Mouse (Mus musculus) kidney, embryonic 14.5 days (tissue): Measurements from ENCODE around the gene Pias1. TPM values are rescaled to one million over a fixed set of nuclear protein-coding genes. Genes with fewer than 3 reads are reported as not detected.

ENCODE experiments used
- ATAC-seq: fragments of 200-750 bp; cut with Nextera tagmentation; 2 replicates; pipeline ENCODE4 v1.8.0; 2017; ENCODE audit warnings: moderate number of reproducible peaks, mild to moderate bottlenecking, moderate TSS enrichment, moderate library complexity; ENCODE audit not compliant: low FRiP score, low TSS enrichment
- H3K27ac ChIP-seq: fragments of 300-500 bp; sonication (generic); 2 replicates; pipeline ENCODE4 v1.5.1; 2014; ENCODE audit warnings: low read depth, mild to moderate bottlenecking, low read length, moderate library complexity, mixed read lengths
- H3K27me3 ChIP-seq: fragments of 300-500 bp; sonication (generic); 2 replicates; pipeline ENCODE4 v1.6.1; 2014; ENCODE audit warnings: mild to moderate bottlenecking, low read length; ENCODE audit not compliant: control insufficient read depth, insufficient read depth
- H3K36me3 ChIP-seq: fragments of 300-500 bp; sonication (generic); 2 replicates; pipeline ENCODE4 v1.6.1; 2014; ENCODE audit warnings: low read length, mixed read lengths; ENCODE audit not compliant: control insufficient read depth, insufficient read depth
- H3K4me1 ChIP-seq: fragments of 300-500 bp; sonication (generic); 2 replicates; pipeline ENCODE4 v1.6.1; 2014; ENCODE audit warnings: low read length, mixed read lengths; ENCODE audit not compliant: control insufficient read depth, insufficient read depth
- H3K4me2 ChIP-seq: fragments of 300-500 bp; sonication (generic); replicated peaks from 2 replicates; pipeline ENCODE4 v1.6.1; 2014; ENCODE audit warnings: low read depth, mild to moderate bottlenecking, low read length
- H3K4me3 ChIP-seq: fragments of 300-500 bp; sonication (generic); 2 replicates; pipeline ENCODE4 v1.5.1; 2014; ENCODE audit warnings: mild to moderate bottlenecking, low read length
- H3K9ac ChIP-seq: fragments of 300-500 bp; sonication (generic); 2 replicates; pipeline ENCODE4 v1.6.1; 2014; ENCODE audit warnings: low read depth, mild to moderate bottlenecking, low read length, moderate library complexity
- H3K9me3 ChIP-seq: fragments of 300-500 bp; sonication (generic); 2 replicates; pipeline ENCODE4 v1.6.1; 2016; ENCODE audit warnings: low read length; ENCODE audit not compliant: control insufficient read depth
- WGBS: fragments of 180-500 bp; shearing (Covaris S2); extraction: QIAGEN DNeasy Blood & Tissue Kit; methylation state at CpG from one replicate; pipeline ENCODE4 v1.1.7; 2014; 5-methylcytosine and 5-hydroxymethylcytosine counted together
- polyA plus RNA-seq: library from polyadenylated mRNA; unstranded; fragments of >200 nt; fragmentation: Nextera tagmentation; extraction: Ambion mirVana; gene quantifications from 2 replicates; pipeline ENCODE4 v1.2.1, GENCODE M21; 2014

Pias1 gene
- 61.8 and 64.8 TPM in 2 replicates for polyA plus RNA-seq

DNA sequence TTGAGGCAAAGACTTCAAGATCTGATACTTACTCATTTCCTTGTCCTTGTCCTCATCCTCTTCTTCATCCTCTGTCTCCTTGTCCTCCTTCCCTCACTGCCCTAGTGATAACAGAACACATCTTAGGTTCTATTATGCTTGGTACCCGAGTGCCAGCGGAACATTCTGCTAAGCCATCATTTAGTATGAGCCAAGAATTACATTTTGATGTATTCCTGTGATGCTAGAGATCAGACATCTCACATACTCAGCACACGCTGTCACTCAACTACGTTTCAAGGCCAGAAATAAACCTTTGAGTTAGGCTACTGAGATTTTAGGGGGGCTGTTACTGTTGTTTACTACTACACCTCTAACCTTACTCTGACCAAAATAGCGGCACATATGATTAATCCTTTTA, at the start of gene Pias1:
Pias1 (minus strand) TSS at position 101 of the 400 bp plus-strand sequence.
- ATAC-seq: no peak
- H3K4me1 ChIP-seq: no peaks in the 10 kb centered on the region
- H3K4me2 ChIP-seq: no peak within 1 kb of the TSS

DNA sequence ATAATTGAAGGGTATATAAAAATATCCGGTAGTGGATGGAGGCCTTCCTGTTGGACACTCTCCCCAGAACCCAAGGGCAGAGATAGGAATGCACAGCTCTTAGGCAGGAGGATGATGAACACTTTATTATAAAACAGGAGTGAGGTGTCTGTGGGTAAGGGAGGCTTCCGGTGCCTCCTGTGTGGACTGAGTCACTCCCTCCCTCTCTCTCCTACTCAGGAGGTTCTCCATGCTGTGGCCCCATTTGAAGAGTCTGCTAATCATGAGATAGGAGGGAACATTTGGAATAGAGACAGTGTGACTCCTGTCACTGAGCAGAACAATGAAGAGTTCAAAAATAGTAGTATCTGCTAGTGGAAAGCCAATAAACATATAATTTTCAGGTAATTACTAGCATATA, 47.7 kb upstream of the Pias1 start:
- no peaks in the 10 kb centered on the region for H3K4me1 ChIP-seq
- WGBS: 77% methylated on average over 2 of the region's 2 CpGs
- no peak overlapping the region for H3K9ac ChIP-seq
- H3K4me2 ChIP-seq: no peak overlapping the region
- H3K36me3 ChIP-seq: no peaks in the 10 kb centered on the region
- H3K9me3 ChIP-seq: no peaks in the 10 kb centered on the region
- no peak for ATAC-seq
- H3K27ac ChIP-seq: no peak overlapping the region
- no peaks in the 10 kb centered on the region for H3K27me3 ChIP-seq
- H3K4me3 ChIP-seq: no peak overlapping the region

More for the DNA sequence above, at the start of gene Pias1:
- H3K27me3 ChIP-seq: no peaks in the 10 kb centered on the region
- H3K4me3 ChIP-seq: no peak within 1 kb of the TSS
- no peak within 1 kb of the TSS for H3K27ac ChIP-seq
- no peak within 1 kb of the TSS for H3K9ac ChIP-seq
- no peaks in the 10 kb centered on the region for H3K9me3 ChIP-seq
- H3K36me3 ChIP-seq: no peaks in the 10 kb centered on the region
- 83% methylated on average over 5 of the region's 5 CpGs for WGBS

DNA sequence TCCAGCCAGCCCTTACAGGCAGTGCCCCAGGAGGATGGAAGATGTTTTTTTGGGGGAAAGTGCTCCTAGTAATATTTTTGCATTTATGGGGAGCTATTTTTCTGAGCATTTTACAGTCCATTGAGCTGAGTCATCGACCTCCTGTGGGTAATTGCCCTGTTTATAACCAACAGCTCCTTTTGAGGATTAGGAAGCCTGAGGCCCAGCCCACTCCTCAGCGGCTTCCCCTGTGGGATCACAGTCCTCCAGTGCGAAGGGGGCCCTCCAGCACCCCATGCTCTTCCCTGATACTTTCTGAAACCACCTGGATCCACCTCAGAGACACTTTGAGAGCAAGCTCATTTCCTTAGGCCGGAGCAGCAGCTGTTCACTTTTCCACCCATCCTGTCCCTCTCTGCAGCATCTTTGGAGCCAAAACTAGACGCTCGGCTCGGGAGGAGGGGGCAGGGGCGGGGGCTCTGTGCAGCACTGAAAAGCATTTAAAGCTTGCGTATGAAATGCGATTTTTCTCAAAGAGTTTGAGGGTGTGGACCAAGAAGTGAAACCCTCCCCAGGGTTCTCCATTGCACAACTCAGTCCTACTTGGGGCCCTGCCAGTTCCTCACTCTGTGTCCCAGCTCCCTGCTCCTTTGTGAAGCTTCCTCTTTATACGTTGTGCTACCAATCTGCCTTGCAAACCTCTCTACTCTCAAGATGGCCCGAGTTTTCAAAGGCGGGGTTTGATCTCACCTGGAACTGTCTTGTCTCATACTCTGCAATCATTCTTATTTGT, 43.5 kb upstream of the Pias1 start:
- H3K36me3 ChIP-seq: no peaks in the 10 kb centered on the region
- no peak overlapping the region for H3K4me3 ChIP-seq
- no peaks in the 10 kb centered on the region for H3K4me1 ChIP-seq
- H3K27ac ChIP-seq: no peak overlapping the region
- H3K27me3 ChIP-seq: no peaks in the 10 kb centered on the region
- no peak overlapping the region for H3K4me2 ChIP-seq
- WGBS: 50% methylated on average over 13 of the region's 13 CpGs
- no peak for ATAC-seq
- H3K9me3 ChIP-seq: no peaks in the 10 kb centered on the region
- no peak overlapping the region for H3K9ac ChIP-seq

DNA sequence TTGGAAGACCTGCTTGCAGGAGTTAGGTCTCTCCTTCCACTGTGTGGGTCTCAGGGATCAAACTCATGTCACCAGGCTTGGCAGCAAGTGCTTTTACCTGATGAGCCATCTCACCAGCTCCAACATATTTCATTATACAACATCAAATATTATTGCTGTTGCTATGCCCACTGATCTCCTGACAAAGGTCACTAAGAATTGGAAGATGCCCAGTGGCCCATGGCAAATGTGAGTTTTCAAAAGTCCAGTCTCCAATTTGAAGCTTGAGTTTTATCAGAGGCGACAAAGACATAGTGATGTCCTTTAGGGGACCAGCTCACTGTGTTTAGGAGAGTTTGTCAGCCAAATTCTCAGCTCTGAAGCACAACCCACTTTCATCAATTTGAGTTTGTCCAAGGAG, 34.8 kb upstream of the Pias1 start:
- no peaks in the 10 kb centered on the region for H3K4me1 ChIP-seq
- no peak overlapping the region for H3K4me2 ChIP-seq
- H3K4me3 ChIP-seq: no peak overlapping the region
- no peak for ATAC-seq
- no peak overlapping the region for H3K27ac ChIP-seq
- no peaks in the 10 kb centered on the region for H3K36me3 ChIP-seq
- no peak overlapping the region for H3K9ac ChIP-seq
- WGBS: 94% methylated on average over 1 of the region's 1 CpGs
- no peaks in the 10 kb centered on the region for H3K27me3 ChIP-seq
- no peaks in the 10 kb centered on the region for H3K9me3 ChIP-seq

DNA sequence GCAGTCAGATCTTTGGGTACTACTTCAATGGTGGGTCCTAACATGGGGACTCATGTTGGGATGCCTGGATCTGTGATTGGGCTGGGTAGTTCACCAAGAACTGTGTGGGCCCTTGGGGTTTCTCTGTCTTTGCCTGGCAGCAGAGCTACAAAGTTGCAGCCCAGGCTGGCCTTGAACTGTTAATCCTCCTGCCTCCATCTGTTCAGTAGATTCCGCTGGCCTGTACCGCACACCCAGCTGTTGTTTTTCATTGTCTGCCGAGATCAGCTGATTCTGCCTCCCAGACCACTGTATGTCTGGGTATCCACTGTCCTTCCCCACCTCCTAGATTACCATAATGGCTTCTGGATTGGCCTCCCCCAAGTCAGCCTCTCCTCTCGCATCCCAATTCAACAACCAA, 19.6 kb upstream of the Pias1 start:
- WGBS: 83% methylated on average over 4 of the region's 4 CpGs
- H3K36me3 ChIP-seq: no peaks in the 10 kb centered on the region
- ATAC-seq: no peak

DNA sequence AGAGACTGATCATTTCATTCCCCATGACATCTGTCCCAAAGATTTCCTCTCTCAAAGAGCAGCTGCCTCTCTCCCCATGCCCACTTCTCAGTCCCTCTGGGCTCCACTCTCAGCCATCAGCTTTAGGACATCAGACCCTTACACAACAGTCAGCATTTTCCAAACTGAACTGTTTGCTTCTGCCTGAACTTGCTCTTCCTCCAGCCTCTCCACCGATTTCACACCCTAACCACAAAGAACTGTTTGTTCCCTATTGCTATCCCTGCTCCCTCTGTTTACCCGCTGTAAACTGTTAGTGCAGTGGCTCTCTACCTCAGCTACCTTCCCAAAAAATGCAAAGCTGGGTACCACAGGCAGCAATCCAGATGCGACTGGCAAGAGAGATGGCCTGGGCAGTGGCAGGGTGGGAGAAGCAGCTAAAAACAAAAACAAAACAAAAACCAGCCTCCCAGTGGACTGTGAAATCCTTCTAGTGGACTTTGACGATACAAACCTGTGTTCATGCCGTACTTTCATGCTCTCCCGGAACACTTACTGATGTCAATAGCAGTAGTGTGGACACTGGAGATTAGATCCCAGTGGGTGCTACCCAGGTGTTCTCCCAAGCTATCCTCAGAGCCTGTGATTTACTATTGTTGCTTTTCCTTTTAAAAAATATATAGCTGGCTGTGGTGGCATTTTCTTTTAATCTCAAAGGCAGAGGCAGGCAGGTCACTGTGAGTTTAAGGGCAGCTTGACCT, 18.5 kb upstream of the Pias1 start:
- Histone ChIP-seq H3K27ac (no peak overlapping the region), H3K27me3 (no peaks in the 10 kb centered on the region), H3K36me3 (no peaks in the 10 kb centered on the region), H3K9me3 (no peaks in the 10 kb centered on the region), H3K9ac (no peak overlapping the region), H3K4me1 (no peaks in the 10 kb centered on the region), H3K4me2 (no peak overlapping the region), H3K4me3 (no peak overlapping the region)
- WGBS: 75% methylated on average over 6 of the region's 6 CpGs
- ATAC-seq: no peak

More for the DNA sequence above, 19.6 kb upstream of the Pias1 start:
- H3K9ac ChIP-seq: no peak overlapping the region
- H3K9me3 ChIP-seq: no peaks in the 10 kb centered on the region
- H3K4me1 ChIP-seq: no peaks in the 10 kb centered on the region
- H3K4me2 ChIP-seq: no peak overlapping the region
- H3K27ac ChIP-seq: no peak overlapping the region
- H3K4me3 ChIP-seq: no peak overlapping the region
- H3K27me3 ChIP-seq: no peaks in the 10 kb centered on the region

DNA sequence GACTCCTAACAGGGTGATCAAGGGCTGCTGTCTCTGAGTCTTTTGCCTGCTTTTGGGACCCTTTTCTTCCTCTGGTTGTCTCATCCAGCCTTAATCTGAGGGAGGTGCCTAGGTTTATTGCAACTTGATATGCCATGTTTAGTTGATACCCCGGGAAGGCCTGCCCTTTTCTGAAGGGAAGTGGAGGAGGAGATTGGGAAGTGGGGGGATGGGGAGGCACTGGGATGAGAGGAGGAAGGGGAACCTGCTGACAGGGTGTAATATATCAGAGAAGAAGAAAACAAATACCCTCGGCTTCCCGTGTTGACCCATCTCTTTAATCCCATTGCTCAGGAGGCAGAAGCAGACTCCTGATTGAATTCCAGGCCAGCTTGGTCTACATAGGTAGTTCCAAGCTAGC, 10.8 kb upstream of the Pias1 start:
- Histone ChIP-seq H3K9me3 (no peaks in the 10 kb centered on the region), H3K4me1 (no peaks in the 10 kb centered on the region), H3K27me3 (no peaks in the 10 kb centered on the region), H3K27ac (no peak overlapping the region), H3K9ac (no peak overlapping the region), H3K36me3 (no peaks in the 10 kb centered on the region), H3K4me2 (no peak overlapping the region), H3K4me3 (no peak overlapping the region)
- WGBS: 24% methylated on average over 3 of the region's 3 CpGs
- ATAC-seq: no peak

DNA sequence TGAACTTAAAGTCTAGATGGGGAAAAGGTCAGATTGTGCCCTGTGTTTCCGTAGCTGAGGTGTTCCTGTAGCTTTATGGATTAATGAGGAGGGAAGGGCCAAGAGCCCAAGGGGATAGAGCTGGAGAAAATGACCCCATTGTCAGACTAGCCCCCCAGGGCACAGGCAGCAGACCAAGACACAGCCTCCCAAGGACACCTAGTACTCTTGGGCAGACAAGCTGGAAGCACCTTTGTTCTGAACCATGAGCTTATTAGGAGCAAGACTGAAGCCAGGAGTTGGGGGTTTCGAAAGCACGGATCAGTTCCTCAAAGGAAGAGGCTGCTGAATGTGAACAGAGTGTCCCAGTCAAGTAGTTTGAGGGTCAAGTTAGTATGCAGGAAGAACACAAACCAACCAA, 9.9 kb upstream of the Pias1 start:
- no peaks in the 10 kb centered on the region for H3K9me3 ChIP-seq
- H3K27me3 ChIP-seq: no peaks in the 10 kb centered on the region
- no peak overlapping the region for H3K27ac ChIP-seq
- H3K4me2 ChIP-seq: no peak overlapping the region
- no peak for ATAC-seq
- H3K4me1 ChIP-seq: no peaks in the 10 kb centered on the region
- no peaks in the 10 kb centered on the region for H3K36me3 ChIP-seq
- WGBS: 86% methylated on average over 3 of the region's 3 CpGs
- H3K9ac ChIP-seq: no peak overlapping the region
- no peak overlapping the region for H3K4me3 ChIP-seq

DNA sequence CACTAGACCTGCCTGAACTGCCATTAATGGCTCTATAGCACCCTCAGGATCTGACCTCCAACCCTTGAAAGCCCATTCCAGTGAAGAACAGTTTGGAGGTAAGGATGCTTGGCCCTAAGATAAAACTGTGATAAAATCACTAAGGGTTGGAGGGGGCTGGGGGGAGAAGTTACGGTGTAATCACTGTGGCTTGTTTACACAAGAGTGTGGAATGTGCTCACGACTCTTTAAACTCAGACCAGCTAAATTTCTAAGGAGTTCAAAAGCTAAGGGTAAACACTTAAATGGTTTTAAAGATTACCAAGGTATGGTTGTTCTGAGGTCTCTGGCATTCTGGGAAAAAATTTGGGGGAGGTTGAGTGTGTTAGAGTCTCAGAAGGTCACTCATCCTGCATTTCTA, 7.5 kb upstream of the Pias1 start:
- no peak overlapping the region for H3K9ac ChIP-seq
- no peaks in the 10 kb centered on the region for H3K4me1 ChIP-seq
- WGBS: 12% methylated on average over 2 of the region's 2 CpGs
- H3K4me2 ChIP-seq: no peak overlapping the region
- no peak overlapping the region for H3K27ac ChIP-seq
- no peak for ATAC-seq
- H3K9me3 ChIP-seq: no peaks in the 10 kb centered on the region
- H3K36me3 ChIP-seq: no peaks in the 10 kb centered on the region
- H3K4me3 ChIP-seq: no peak overlapping the region
- H3K27me3 ChIP-seq: no peaks in the 10 kb centered on the region
